Mouse (Mus musculus): ENCODE results near the gene Il2. TPM values are rescaled to one million over a fixed set of nuclear protein-coding genes. Genes with fewer than 3 reads are reported as not detected.

The Il2 gene
- total and polyA plus RNA-seq, 2 experiments from 2014 or later: 0.62 TPM; not detected in 1

- no peak for ATAC-seq (ENCODE audit: low FRiP score)
- no peaks in the 10 kb centered on the region for H3K36me3 ChIP-seq (ENCODE audit: insufficient read depth, low read length)
These were observed 19.2 kb upstream of the Il2 start for GRCm38 (mm10) chr3:37144979-37145378.

GRCm38 (mm10) chr3:37141827-37142226 lies 16.1 kb upstream of the Il2 start:
- WGBS: 84% methylated on average over 2 of the region's 2 CpGs
- TF ChIP-seq CTCF (IDR thresholded peaks at IDR 0.05): no peak
- no peak overlapping the region for H3K4me3 ChIP-seq (ENCODE audit: low read depth, low read length)
- no peak overlapping the region for H3K4me2 ChIP-seq (ENCODE audit: low read depth, low read length, poor library complexity, severe bottlenecking)
- H3K27me3 ChIP-seq (ENCODE audit: insufficient read depth, low read length): no peaks in the 10 kb centered on the region
- no peaks in the 10 kb centered on the region for H3K36me3 ChIP-seq (ENCODE audit: insufficient read depth, low read length)
- no peak overlapping the region for H3K27ac ChIP-seq (ENCODE audit: low read depth, low read length)
- no peak for DNase-seq (ENCODE audit: low spot score)
- ATAC-seq (ENCODE audit: low FRiP score): no peak
- no peak overlapping the region for H3K9ac ChIP-seq (replicated peaks; ENCODE audit: low read length, poor library complexity, severe bottlenecking)
- no peaks in the 10 kb centered on the region for H3K4me1 ChIP-seq (ENCODE audit: insufficient read depth, low read length)
- H3K9me3 ChIP-seq (ENCODE audit: low read length): no peaks in the 10 kb centered on the region

More at GRCm38 (mm10) chr3:37144979-37145378, 19.2 kb upstream of the Il2 start:
- DNase-seq (ENCODE audit: low spot score): no peak
- TF ChIP-seq CTCF (IDR thresholded peaks at IDR 0.05): no peak
- no peak overlapping the region for H3K4me3 ChIP-seq (ENCODE audit: low read depth, low read length)
- H3K4me2 ChIP-seq (ENCODE audit: low read depth, low read length, poor library complexity, severe bottlenecking): no peak overlapping the region
- no peak overlapping the region for H3K27ac ChIP-seq (ENCODE audit: low read depth, low read length)
- no peaks in the 10 kb centered on the region for H3K9me3 ChIP-seq (ENCODE audit: low read length)
- H3K4me1 ChIP-seq (ENCODE audit: insufficient read depth, low read length): no peaks in the 10 kb centered on the region
- H3K27me3 ChIP-seq (ENCODE audit: insufficient read depth, low read length): no peaks in the 10 kb centered on the region
- no peak overlapping the region for H3K9ac ChIP-seq (replicated peaks; ENCODE audit: low read length, poor library complexity, severe bottlenecking)
- WGBS: 67% methylated on average over 1 of the region's 1 CpGs

- DNase-seq (ENCODE audit: low spot score) (no peak), ATAC-seq (ENCODE audit: low FRiP score) (no peak)
- Histone ChIP-seq H3K36me3 (ENCODE audit: insufficient read depth, low read length) (no peaks in the 10 kb centered on the region), H3K4me3 (ENCODE audit: low read depth, low read length) (no peak overlapping the region), H3K9ac (replicated peaks; ENCODE audit: low read length, poor library complexity, severe bottlenecking) (no peak overlapping the region), H3K27ac (ENCODE audit: low read depth, low read length) (no peak overlapping the region), H3K9me3 (ENCODE audit: low read length) (no peaks in the 10 kb centered on the region), H3K27me3 (ENCODE audit: insufficient read depth, low read length) (no peaks in the 10 kb centered on the region), H3K4me2 (ENCODE audit: low read depth, low read length, poor library complexity, severe bottlenecking) (no peak overlapping the region), H3K4me1 (ENCODE audit: insufficient read depth, low read length) (no peaks in the 10 kb centered on the region)
- TF ChIP-seq CTCF (IDR thresholded peaks at IDR 0.05): no peak
- WGBS: 91% methylated on average over 6 of the region's 6 CpGs
These were observed 14.6 kb upstream of the Il2 start for GRCm38 (mm10) chr3:37140168-37140906.

- no peak for TF ChIP-seq CTCF (IDR thresholded peaks at IDR 0.05)
- H3K27ac ChIP-seq (ENCODE audit: low read depth, low read length): no peak overlapping the region
- H3K4me1 ChIP-seq (ENCODE audit: insufficient read depth, low read length): no peaks in the 10 kb centered on the region
- WGBS: 77% methylated on average over 3 of the region's 3 CpGs
- H3K4me3 ChIP-seq (ENCODE audit: low read depth, low read length): no peak overlapping the region
- ATAC-seq (ENCODE audit: low FRiP score) (no peak), DNase-seq (ENCODE audit: low spot score) (no peak)
- H3K36me3 ChIP-seq (ENCODE audit: insufficient read depth, low read length): no peaks in the 10 kb centered on the region
- H3K4me2 ChIP-seq (ENCODE audit: low read depth, low read length, poor library complexity, severe bottlenecking): no peak overlapping the region
- H3K9me3 ChIP-seq (ENCODE audit: low read length): no peaks in the 10 kb centered on the region
- no peaks in the 10 kb centered on the region for H3K27me3 ChIP-seq (ENCODE audit: insufficient read depth, low read length)
- no peak overlapping the region for H3K9ac ChIP-seq (replicated peaks; ENCODE audit: low read length, poor library complexity, severe bottlenecking)
These were observed 13.4 kb upstream of the Il2 start for GRCm38 (mm10) chr3:37139192-37139591.

GRCm38 (mm10) chr3:37137231-37137630 lies 11.5 kb upstream of the Il2 start:
- TF ChIP-seq CTCF (IDR thresholded peaks at IDR 0.05): no peak
- H3K27ac ChIP-seq (ENCODE audit: low read depth, low read length): no peak overlapping the region
- DNase-seq (ENCODE audit: low spot score): no peak
- no peak for ATAC-seq (ENCODE audit: low FRiP score)
- no peaks in the 10 kb centered on the region for H3K9me3 ChIP-seq (ENCODE audit: low read length)
- H3K4me2 ChIP-seq (ENCODE audit: low read depth, low read length, poor library complexity, severe bottlenecking): no peak overlapping the region
- no peak overlapping the region for H3K4me3 ChIP-seq (ENCODE audit: low read depth, low read length)
- H3K27me3 ChIP-seq (ENCODE audit: insufficient read depth, low read length): no peaks in the 10 kb centered on the region
- H3K36me3 ChIP-seq (ENCODE audit: insufficient read depth, low read length): no peaks in the 10 kb centered on the region
- H3K4me1 ChIP-seq (ENCODE audit: insufficient read depth, low read length): no peaks in the 10 kb centered on the region
- 87% methylated on average over 4 of the region's 4 CpGs for WGBS
- H3K9ac ChIP-seq (replicated peaks; ENCODE audit: low read length, poor library complexity, severe bottlenecking): no peak overlapping the region

GRCm38 (mm10) chr3:37129063-37129462 lies 3.3 kb upstream of the Il2 start:
- no peak overlapping the region for H3K4me3 ChIP-seq (ENCODE audit: low read depth, low read length)
- no peaks in the 10 kb centered on the region for H3K9me3 ChIP-seq (ENCODE audit: low read length)
- ATAC-seq (ENCODE audit: low FRiP score) (no peak), DNase-seq (ENCODE audit: low spot score) (no peak)
- no peak overlapping the region for H3K27ac ChIP-seq (ENCODE audit: low read depth, low read length)
- H3K4me2 ChIP-seq (ENCODE audit: low read depth, low read length, poor library complexity, severe bottlenecking): no peak overlapping the region
- TF ChIP-seq CTCF (IDR thresholded peaks at IDR 0.05): no peak
- H3K36me3 ChIP-seq (ENCODE audit: insufficient read depth, low read length): no peaks in the 10 kb centered on the region
- WGBS: 72% methylated on average over 2 of the region's 2 CpGs
- no peaks in the 10 kb centered on the region for H3K4me1 ChIP-seq (ENCODE audit: insufficient read depth, low read length)
- H3K9ac ChIP-seq (replicated peaks; ENCODE audit: low read length, poor library complexity, severe bottlenecking): no peak overlapping the region
- no peaks in the 10 kb centered on the region for H3K27me3 ChIP-seq (ENCODE audit: insufficient read depth, low read length)
